ENCODE assay signal across 9 mouse cellular contexts in genomic region chr5:115076144-115076901, GRCm38 (mm10). TPM values are rescaled to one million over a fixed set of nuclear protein-coding genes. Genes with fewer than 3 reads are reported as not detected.
A peak's percentile ranks its signal among the peaks of the same experiment; 100 is the strongest.
DNase-seq lines count a peak whose midpoint lies in the region; ATAC-seq and TF ChIP-seq lines count a peak whose summit lies in the region.
"Had no signal": no experiment of that assay in that cellular context is flagged by ENCODE, and none has a peak within 500 bp of the region (broad histone marks: within the 10 kb centered on the region; RNA-seq: fewer than 3 reads in every experiment).

No protein-coding gene starts in this region.

- H3K9me3 ChIP-seq in embryonic facial prominence, embryonic 10.5 days, result no peaks in the 10 kb centered on the region
- H3K9me3 ChIP-seq in kidney, postnatal 0 days (replicated peaks; ENCODE audit: low read length), result no peaks in the 10 kb centered on the region
- H3K9me3 ChIP-seq in liver, embryonic 16.5 days (replicated peaks; ENCODE audit: control insufficient read depth, low read length), result no peaks in the 10 kb centered on the region

- H3K36me3 ChIP-seq in embryonic facial prominence, embryonic 10.5 days (replicated peaks), result peaks cover 54% of the 10 kb centered on the region
- peaks cover 6% of the 10 kb centered on the region for H3K36me3 ChIP-seq in kidney, postnatal 0 days (ENCODE audit: insufficient read depth, low read length)
- peaks cover 25% of the 10 kb centered on the region for H3K36me3 ChIP-seq in liver, embryonic 16.5 days (ENCODE audit: control insufficient read depth, insufficient read depth)

- ATAC-seq in cerebellum, adult (ENCODE audit: insufficient number of reproducible peaks, low FRiP score, low TSS enrichment), result no peak
- no peak for ATAC-seq in kidney, postnatal 0 days (replicated peaks; ENCODE audit: low FRiP score, low read depth)
- ATAC-seq in liver, embryonic 16.5 days (ENCODE audit: low read depth), result peak; percentile 43

- DNase-seq in cerebellum, adult 11 months, result peak; percentile 40
- DNase-seq in A20 (ENCODE audit: low read depth, low spot score), result peak; percentile 65
- peak; percentile 83 for DNase-seq in adrenal gland, postnatal 14 days
- DNase-seq in embryonic facial prominence, embryonic 10.5 days (ENCODE audit: low spot score), result peak; percentile 66
- DNase-seq in kidney, postnatal 0 days (ENCODE audit: low spot score), result peak; percentile 75
- DNase-seq in right cerebral cortex, adult 2 months (ENCODE audit: low spot score in 2 of 2), result peak; percentile 69 to 70

- 63% methylated on average over 5 of the region's 5 CpGs for WGBS in embryonic facial prominence, embryonic 10.5 days
- WGBS in kidney, postnatal 0 days, result 59% methylated on average over 5 of the region's 5 CpGs
- 31% methylated on average over 5 of the region's 5 CpGs for WGBS in liver, embryonic 16.5 days (ENCODE audit: insufficient replicate concordance)

- no peak overlapping the region for H3K4me3 ChIP-seq in embryonic facial prominence, embryonic 10.5 days
- H3K4me3 ChIP-seq in kidney, postnatal 0 days (replicated peaks; ENCODE audit: low read depth, low read length), result no peak overlapping the region
- H3K4me3 ChIP-seq in liver, embryonic 16.5 days (ENCODE audit: low read depth, low read length), result no peak overlapping the region

- no peaks in the 10 kb centered on the region for H3K27me3 ChIP-seq in embryonic facial prominence, embryonic 10.5 days (replicated peaks; ENCODE audit: low read depth, poor library complexity, severe bottlenecking)
- no peaks in the 10 kb centered on the region for H3K27me3 ChIP-seq in kidney, postnatal 0 days (ENCODE audit: insufficient read depth, low read length)
- no peaks in the 10 kb centered on the region for H3K27me3 ChIP-seq in liver, embryonic 16.5 days (ENCODE audit: control insufficient read depth, insufficient read depth, low read depth, low read length)

- no peak overlapping the region for H3K4me2 ChIP-seq in kidney, postnatal 0 days (ENCODE audit: low read length)
- no peak overlapping the region for H3K4me2 ChIP-seq in liver, embryonic 16.5 days (ENCODE audit: low read depth, low read length)

- no peak overlapping the region for H3K27ac ChIP-seq in embryonic facial prominence, embryonic 10.5 days (replicated peaks)
- H3K27ac ChIP-seq in kidney, postnatal 0 days, result no peak overlapping the region
- peak overlapping the region; percentile 85 for H3K27ac ChIP-seq in liver, embryonic 16.5 days (ENCODE audit: low read length)

- H3K9ac ChIP-seq in kidney, postnatal 0 days (ENCODE audit: low read depth, low read length), result no peak overlapping the region
- no peak overlapping the region for H3K9ac ChIP-seq in liver, embryonic 16.5 days (ENCODE audit: low read depth, low read length)

- TF ChIP-seq CTCF in kidney, postnatal 0 days (IDR thresholded peaks at IDR 0.05; ENCODE audit: low read depth), result peak; percentile 78

- H3K4me1 ChIP-seq in embryonic facial prominence, embryonic 10.5 days, result no peaks in the 10 kb centered on the region
- H3K4me1 ChIP-seq in kidney, postnatal 0 days (replicated peaks; ENCODE audit: insufficient read depth, low read length), result peaks cover 6% of the 10 kb centered on the region
- H3K4me1 ChIP-seq in liver, embryonic 16.5 days (ENCODE audit: control insufficient read depth, low read depth, low read length), result peaks cover 65% of the 10 kb centered on the region

RNA-seq across cellular contexts. Expression of gene Gm10401, which starts 21.8 kb away (rescaled TPM):
- total RNA-seq in adrenal gland, postnatal 14 days (2021), result not detected in 2 replicates
- polyA plus RNA-seq in embryonic facial prominence, embryonic 10.5 days (2016; fragmentation: Nextera tagmentation; extraction: Ambion mirVana), result 20.8 and 25.5 TPM in 2 replicates
- 26.6 and 31.3 TPM in 2 replicates for polyA plus RNA-seq in kidney, postnatal 0 days (2015; fragmentation: Nextera tagmentation; extraction: Ambion mirVana)
- polyA plus RNA-seq in liver, embryonic 16.5 days (2015; fragmentation: Nextera tagmentation; extraction: Ambion mirVana), result 8.1 and 8.5 TPM in 2 replicates
- total RNA-seq: layer of hippocampus, postnatal 36 days had no signal

RNA-seq across cellular contexts. Expression of gene Acads, which starts 42.8 kb away (rescaled TPM):
- total RNA-seq in adrenal gland, postnatal 14 days (2021), result 308 and 317 TPM in 2 replicates
- 72.6 and 78.7 TPM in 2 replicates for polyA plus RNA-seq in embryonic facial prominence, embryonic 10.5 days (2016; fragmentation: Nextera tagmentation; extraction: Ambion mirVana)
- polyA plus RNA-seq in kidney, postnatal 0 days (2015; fragmentation: Nextera tagmentation; extraction: Ambion mirVana), result 105 and 117 TPM in 2 replicates
- polyA plus RNA-seq in liver, embryonic 16.5 days (2015; fragmentation: Nextera tagmentation; extraction: Ambion mirVana), result 48.8 and 54.2 TPM in 2 replicates

RNA-seq across cellular contexts. Expression of gene Unc119b, which starts 58.5 kb away (rescaled TPM):
- 36.9 and 42.8 TPM in 2 replicates for total RNA-seq in adrenal gland, postnatal 14 days (2021)
- polyA plus RNA-seq in embryonic facial prominence, embryonic 10.5 days (2016; fragmentation: Nextera tagmentation; extraction: Ambion mirVana), result 63.5 and 68.7 TPM in 2 replicates
- 40.8 and 42.7 TPM in 2 replicates for polyA plus RNA-seq in kidney, postnatal 0 days (2015; fragmentation: Nextera tagmentation; extraction: Ambion mirVana)
- 7.7 and 8.1 TPM in 2 replicates for polyA plus RNA-seq in liver, embryonic 16.5 days (2015; fragmentation: Nextera tagmentation; extraction: Ambion mirVana)
